Mouse (Mus musculus) cerebellum, postnatal 4 days (tissue): Measurements from ENCODE around the gene Pcdh7.

Experiments
- DNase-seq, 2 experiments: peaks; one replicate each; pipeline ENCODE4 v3.0.0; 2022; ENCODE audit warnings: low spot score in 2 of 2, mixed read lengths in 1 of 2

Pcdh7 gene

DNA sequence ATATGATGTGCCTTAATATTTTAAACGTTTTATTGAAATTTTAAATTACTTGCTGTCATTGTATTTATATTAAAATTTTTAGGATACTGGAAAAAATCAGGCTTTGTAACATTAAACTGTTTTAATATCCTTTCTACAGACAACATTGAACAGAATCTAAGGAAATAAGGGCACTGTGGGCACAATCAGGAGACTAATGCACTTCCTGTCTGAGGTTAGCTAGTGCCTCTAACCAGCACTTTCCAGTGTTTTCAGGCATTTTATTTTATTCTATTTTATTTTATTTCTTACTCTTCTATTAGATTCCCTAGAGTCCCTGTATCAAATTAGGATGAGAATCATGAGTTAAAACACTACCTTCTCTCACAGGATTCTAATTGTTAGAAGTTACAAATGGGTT is 28.1 kb downstream of the Pcdh7 start:
- DNase-seq, result no peak

DNA sequence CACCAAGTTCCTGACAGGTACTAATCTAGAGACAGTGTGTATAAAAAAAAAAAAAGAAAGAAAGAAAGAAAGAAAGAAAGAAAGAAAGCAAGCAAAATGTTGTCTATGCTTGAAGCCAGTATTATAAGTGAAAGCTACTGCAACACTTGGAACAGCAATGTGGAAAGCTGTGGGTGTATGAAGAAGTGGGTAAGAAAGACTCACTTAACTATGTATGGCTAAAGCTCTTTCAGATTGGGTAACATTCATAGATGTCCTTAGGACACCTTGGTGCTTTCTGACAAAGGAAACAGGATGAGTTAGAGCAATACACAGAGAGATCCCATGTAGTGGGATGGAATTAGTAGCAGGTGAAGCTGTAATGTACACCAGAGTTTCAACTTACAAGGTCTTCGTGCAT is 32.6 kb downstream of the Pcdh7 start:
- no peak for DNase-seq

DNA sequence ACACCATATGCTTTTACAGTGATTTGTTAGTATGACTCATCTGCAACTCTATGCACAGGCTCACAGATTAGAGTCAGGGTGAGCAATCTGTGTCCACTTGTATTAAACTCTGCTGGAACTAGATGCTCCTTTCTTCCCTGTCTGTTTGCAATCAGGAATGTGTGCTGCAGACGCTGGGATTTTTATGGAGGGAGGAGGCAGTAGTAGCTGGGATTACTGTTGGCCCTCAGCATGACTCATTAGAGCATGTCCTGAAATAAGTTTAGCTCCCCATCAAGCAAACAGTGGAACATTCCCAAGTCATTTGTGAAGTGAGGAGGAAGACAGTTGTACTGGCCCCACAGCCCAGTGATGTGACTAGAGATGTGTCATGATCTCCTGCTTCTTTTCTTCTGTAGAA is 38.0 kb downstream of the Pcdh7 start:
- no peak for DNase-seq

DNA sequence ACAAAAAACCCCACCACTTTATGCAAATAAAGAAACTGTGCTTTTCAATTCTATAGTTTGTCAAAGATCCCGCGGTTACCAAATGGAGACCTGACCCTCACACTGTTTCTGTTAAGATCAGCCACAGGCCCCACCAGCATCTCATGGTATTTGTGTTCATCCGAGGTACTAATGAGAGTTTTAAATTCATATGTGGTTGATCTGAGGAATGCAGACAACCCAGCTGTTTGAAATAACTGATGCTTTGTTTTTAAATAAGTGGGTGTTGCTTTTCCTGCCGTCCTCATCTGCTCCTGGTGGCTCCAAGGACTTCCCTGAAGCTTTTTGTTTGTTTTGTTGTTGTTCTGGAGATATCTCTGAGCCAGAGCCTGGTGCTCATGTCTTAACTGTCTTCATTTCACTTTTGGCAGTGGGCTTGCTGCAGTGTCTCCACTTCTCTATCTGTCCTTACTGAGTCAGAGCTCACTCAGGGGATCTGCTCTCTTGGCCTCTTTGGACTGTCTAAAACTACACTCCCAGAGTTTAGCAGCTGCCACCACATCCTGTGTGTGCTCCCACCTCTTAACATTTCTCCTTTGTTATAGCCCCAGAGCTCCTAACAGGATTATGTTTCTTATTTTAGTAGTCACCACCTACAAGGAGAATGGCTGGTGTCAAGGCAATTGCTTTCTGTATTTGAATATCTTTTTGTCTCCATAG is 39.1 kb downstream of the Pcdh7 start:
- DNase-seq, result no peak

DNA sequence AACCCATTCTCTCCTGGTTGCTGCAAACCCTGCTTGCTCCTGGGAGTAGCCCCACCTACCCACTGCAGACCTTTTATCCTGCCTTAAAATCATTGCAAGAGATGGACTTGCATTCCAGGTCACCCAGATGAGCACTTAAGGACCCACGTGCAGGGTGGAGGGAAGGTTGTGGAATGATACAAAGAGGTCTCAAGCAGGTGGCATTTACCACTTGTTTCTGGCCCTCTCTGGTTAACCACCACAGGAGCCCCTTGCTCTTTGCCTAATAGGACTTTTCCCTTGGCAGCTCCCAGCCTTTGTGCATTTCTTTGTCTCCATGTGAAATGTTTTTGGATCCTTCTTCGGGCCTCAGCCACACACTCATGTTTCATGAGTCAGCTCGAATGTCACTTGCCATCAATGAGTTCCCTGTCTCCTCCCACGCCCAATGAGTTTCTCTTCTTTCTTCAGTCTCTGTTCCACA is 39.7 kb downstream of the Pcdh7 start:
- DNase-seq, result no peak

DNA sequence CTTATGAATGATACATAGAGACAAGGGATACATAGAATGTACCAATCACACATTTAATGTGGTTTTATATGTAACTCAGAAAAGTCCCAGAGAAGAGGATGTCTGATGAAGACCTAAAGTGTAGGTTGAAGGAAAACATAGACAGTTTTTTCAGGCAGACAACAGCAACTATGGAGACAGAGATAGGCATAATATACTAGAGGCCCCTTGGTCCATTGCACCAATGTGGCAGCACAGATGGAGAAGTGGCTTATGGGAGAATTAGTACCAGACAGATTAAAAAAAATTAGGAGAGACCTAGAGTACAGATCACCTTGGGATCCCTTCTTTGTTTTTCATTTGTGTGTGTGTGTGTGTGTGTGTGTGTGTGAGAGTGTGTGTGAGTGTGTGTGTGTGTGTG is 41.2 kb downstream of the Pcdh7 start:
- no peak for DNase-seq

DNA sequence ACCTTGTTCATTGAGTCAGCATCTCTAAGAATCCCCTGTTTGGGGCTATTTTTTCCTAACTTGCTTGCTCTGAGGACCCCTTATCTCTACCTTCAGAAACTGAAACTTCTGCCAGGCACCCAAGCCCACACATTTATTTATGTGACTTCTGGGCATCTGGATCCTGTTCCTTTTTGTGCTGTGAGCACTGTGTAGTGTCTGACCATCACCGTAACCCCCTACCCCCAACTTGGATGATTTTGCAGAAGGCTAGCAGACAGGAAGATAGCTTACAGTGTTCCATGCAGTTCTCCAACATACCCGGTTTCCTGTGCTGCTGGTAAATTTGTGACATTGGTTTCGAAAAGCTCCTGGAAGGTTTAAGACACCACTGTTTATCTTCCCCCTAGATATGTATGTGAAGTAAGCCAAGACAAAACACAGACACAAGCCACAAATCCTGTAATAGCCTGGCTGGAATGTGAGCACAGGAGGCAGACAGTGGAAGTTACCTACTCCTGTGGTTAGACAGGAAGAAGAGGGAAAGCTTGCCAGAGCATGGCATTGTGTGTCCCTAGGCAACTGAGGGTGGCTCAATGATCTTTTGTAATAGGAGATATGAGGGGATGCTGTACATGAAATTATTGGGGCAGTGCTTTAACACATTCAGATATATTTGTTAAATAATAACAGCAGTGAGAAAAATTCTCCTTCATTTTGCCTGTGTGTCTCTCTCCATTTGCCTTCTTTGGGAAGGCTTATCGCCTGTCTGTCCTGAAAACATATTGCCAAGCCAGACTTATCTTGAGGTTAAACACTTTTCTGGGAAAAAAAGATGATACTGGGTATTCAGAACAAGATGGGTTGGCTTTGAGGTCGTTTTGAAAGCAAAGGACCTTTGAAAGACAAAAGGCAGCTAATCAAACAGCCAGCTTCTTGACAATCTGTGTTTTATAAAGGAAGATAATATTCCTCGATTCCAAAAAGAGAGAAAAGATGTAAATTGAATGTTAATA is 42.6 kb downstream of the Pcdh7 start:
- no peak for DNase-seq

DNA sequence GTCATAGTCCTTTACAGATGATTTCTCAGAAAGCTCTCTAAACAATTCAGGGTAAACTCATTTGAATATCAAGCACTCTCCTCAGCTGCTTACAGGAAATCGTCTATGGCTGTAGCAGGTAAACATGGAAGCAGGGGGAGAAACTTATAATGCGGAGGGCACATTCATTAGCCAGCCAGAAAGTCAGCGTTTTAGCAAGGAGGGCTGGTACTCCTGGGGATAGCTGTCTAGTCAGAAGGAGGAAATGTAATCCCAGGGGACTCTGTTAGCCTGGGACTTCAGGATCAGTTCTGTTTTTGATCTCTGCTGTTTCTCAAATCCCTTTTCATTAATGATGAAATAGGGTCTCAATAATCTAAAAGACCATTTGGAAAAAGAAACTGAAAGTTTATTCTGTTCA is 47.6 kb downstream of the Pcdh7 start:
- no peak for DNase-seq

DNA sequence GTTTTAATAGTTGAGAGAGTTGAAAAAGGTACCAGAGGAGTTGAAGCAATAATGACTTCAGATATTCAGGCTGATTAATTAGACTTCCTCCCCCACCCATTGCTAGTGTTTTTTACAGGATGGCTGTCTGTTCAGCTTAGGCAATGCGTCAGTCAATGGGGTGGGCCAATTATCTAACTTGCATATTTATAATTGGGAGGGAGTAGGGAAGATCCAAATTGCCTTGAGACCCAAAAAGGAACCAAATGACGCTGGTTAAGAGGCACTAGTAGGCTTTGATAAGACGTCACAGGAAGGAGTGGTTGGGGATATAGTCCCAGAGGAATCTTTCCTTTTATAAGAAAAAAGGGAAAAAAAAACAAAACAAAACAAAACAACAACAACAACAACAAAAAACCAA is 49.6 kb downstream of the Pcdh7 start:
- no peak for DNase-seq

DNA sequence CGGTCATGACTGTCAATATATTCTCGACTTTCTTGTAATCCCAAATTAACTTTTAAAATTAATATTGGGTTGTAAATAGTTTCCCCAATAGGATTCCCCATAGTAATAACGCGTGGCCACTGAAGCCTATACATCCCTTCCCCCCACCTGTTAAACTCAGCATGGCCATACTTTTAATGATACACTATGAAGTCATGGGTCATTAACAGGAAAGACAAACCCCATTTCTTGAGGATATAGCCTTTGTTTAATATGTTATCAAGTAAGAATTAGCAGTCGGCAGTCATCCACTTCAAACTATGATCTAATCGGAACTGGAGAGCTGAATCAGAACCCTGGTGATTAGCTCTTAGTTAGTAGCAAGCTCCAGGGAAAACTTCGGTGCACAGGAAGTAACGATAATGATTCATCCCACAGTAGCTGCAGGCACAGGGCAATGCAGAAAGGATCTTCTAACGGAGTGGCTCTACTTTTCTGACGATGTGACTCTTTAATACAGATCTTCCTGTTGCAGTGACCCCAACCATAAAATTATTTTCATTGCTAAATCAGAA is 50.8 kb downstream of the Pcdh7 start:
- DNase-seq, result no peak

DNA sequence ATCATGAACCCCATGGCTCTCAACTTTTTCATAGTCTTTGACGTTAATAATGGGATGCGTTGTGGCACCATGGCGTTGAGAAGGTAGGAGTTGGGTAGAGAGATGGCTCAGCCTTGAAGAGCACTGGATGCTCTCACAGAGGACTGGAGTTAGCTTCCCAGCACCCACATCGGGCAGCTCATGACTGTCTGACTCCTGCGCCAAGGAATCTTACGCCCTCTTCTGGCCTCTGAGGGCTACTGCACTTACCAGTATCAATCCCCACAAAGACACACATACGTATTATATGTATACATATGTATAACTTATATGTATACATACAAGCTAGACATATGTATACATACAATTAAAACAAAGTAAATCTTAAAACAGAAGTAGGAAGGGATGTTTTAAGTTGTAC is 51.9 kb downstream of the Pcdh7 start:
- DNase-seq, result no peak

DNA sequence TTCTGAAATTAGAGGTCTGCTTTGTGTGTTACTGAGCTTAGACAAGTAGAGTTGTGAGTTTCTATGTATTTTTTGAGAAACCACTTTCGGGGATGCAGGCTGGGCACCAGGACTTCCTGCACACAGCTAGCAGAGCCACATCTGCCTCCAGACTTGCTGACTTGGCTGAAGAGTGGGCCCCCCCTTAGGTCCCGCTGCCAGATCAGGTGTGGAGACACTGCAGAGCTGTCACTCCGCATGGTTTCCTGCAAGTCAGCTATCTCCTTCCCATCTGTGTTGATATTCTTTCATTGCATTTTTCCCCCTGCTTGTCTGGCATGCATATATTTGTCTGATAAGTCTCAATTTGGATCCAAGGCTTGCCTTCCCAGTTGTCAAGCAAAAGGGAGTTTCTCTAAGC is 52.6 kb downstream of the Pcdh7 start:
- peak in 1 of 2 experiments; percentile 9 for DNase-seq

DNA sequence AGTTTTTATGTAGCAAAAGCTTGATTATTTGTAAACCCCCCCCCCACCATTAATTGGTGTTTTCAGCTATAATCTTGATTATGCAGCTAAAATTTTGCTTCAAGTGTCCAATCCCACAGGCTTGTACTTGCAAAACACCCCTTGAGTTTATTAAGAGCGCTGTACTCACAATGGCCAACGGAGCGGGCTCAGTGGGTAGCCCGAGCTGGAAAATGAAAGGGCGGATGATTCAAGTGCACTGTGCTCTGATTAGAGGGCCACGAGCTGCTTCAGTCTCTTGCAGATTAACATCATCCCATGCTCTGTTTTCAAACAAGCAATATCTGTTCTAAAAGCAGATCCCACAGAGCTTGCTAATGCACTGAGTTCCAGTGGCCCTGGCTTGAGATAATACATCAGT is 53.4 kb downstream of the Pcdh7 start:
- DNase-seq, result no peak

DNA sequence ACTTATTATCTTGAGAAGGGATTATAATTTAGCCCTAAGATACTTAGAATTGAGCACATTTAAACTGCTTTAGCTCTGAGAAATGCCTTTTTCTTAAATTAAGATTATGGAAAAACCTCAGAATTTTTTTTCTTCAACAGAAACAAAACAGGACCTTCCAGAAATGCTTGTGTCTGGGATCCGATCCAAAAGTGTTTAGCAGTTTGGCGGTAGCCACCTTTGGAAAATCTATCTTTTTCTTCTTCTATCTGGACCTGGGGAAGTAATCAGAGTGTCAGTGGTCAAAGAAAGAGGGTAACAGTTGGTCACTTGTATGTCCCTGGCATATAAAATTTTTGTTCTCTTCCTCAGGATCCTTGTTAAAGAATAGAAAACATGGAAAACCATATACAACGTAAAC is 54.9 kb downstream of the Pcdh7 start:
- DNase-seq, result no peak

DNA sequence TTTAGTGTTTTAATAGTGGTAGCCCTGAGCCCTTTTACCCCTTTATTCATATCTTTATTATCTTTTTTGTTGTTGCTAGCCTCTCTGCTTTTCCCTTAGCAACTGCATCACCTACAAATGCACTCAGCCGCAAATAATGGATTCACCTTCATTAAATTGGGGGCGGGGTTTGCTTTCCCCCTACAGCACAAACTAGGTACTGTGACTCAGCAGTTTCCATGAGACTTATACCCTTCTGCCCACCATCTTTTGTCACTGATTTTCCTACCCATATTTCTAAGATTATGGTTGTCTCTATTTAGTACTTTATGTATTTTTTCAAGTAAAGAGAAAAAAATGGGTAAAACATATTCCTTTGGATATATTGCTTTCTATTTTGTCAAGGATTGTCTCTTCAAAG is 56.7 kb downstream of the Pcdh7 start:
- no peak for DNase-seq

DNA sequence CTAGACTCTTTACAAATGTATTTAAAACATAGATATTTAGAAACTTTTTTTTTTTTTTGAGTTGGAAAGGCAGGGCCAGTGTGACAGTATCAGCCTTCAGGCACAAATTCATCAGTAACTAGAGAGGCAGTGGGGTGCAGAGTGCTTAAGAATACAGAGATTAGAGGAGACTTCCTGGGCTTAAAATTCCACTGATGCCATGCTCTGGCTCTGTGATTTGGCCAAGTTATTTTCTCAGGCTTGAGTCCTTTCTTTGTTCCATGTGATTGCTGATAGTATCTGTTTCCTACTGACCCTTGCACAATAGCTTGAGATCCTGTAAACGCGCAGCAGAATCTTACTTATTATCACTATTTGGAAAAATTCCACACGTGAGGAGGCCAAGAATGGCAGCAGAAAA is 60.3 kb downstream of the Pcdh7 start:
- no peak for DNase-seq

DNA sequence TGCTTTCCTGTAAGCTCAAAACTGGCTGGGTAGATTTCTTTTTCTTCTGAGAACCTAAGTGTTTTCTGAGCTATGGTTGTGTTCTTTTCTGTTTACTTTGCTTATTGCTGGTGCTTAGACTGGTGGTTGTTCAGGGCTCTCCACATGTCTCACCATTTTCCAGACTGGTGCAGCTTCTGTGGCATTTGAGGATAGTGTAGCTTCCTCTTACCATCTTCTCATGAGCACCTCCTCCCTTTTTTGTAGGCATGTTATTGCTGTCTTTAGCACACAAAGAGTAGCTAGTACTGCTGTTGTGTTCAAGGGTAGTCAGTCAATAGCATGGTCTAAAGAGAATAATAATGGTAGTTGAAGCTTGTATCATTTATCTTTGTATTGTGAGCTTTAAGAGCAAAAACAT is 62.2 kb downstream of the Pcdh7 start:
- DNase-seq, result no peak

DNA sequence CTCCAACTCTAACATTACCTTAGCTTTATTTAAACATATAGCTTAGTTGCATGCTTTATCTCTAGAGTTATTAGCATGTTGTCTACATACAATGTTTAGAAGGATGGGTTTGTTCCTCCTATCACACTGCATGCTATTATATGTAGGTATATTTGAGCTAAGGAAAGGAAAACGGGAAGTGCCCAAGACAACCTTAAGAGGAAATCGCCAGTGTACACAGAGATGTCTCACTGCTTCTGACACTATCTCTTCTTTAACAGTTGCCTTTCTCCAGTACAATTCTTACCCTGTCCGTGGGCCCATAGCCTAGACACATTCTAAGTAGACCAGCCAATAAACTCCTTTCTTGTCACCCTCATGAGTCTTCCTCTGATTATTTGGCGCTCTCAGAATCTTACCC is 62.8 kb downstream of the Pcdh7 start:
- no peak for DNase-seq

DNA sequence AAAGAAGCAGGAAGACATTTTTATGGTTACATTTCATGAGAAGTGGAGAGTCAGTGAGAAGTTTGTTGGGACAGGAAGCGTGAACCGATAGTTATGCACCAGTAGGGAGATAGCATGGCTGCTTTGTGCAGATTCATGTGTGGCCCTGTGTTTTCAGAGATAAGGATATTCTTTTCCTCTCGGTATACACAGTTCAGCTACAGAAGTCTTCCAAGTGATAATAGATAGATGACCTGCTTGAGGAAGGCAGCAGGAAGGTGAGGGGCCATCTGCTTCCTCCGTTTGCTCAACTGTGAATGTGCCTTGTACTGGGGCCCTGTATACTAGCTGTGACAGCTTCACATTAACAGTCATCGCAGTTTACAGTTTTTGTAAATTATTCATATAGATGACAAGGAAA is 64.2 kb downstream of the Pcdh7 start:
- no peak for DNase-seq

DNA sequence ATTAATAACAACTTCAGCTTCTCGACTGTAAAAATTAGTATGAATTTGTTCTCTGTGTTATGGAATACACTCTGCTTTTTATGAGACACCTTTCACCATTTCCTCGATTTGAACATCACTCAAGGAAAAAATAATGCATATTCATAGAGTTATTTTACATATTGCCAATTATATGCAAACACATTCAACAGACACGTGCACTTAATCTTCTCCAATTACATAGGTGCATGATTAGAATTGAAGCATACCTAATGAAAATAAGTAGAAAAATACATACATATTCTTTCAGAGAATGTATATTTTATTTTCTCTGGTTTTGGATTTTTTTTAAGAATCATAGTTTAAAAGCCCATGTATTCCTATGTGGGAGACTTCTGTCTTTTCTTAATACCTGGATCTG is 64.8 kb downstream of the Pcdh7 start:
- no peak for DNase-seq

DNA sequence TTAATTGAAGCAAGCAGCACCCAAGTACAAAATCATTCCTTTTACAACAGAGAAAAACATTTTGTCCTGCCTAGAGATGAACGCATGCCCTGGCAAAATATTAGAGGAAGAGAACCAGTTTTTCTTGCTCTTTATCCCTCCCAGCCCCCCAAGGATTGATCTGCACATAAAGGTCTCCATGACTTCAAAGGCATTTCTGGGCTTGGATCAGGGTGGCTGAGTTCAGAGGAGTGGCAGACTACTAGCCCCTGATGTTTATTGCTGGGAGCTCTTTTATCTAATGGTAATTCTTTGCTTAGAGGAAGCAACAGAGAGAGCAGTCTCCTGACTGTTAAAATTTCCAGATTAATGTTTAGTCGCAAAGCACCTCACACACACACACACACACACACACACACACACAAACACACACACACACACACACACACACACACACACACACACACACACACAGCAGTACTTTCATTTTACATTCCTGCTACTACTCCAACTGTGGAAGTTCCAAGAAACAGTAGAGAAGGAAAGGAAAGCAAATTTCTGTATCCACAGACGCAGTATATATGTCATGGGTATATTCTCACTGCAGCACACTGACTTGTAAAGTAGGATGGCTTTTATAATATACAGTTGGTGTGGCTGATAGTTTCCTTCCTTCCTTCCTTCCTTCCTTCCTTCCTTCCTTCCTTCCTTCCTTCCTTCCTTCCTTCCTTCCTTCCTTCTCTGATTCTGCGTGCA is 71.2 kb downstream of the Pcdh7 start:
- DNase-seq, result no peak

DNA sequence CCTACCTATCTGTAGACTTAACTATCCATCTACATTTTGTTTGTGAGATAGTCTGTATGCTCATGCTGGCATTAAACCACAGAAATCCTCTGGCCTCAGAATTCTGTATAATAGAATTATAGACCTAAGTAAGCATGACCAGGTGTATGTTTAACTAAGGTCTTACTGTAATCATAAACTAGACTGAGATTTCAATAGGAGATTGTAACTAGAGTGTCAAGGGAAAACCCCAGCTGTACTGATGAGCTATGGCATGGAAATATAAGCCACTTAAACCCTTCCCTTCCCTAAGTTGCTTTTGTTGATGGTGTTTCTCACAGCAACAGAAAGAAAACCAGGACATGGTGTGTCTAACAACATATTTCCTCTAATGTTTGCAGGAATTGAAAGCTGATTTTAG is 78.6 kb downstream of the Pcdh7 start:
- no peak for DNase-seq
